Mouse (Mus musculus) ES-CJ7 (cell line): ENCODE data around the gene Serpina16.

Experiments
- DNase-seq: peaks from one replicate; pipeline ENCODE4 v3.0.0; 2011; ENCODE audit warnings: low read depth, low spot score

The Serpina16 gene

DNA sequence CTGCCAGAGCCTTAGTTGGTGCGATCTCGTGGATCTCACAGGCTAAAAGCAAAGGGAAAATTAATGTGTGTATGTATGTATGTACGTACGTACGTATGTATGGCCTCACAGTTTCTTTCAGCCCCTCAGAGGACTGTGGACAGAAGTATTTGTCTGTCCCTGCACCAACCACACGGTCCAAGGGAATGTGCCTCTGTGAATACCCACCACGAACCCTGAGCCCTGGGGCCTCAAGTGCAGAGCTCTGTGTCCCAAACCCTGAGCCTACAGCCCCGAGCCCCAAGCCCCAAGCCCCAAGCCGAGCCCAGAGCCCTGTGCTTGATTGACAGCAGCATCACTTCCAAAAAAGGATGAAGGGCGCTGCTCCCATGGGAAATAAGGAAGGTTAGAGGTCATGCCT is 17.9 kb downstream of the Serpina16 start:
- no peak for DNase-seq

GRCm38 (mm10) chr12:103656848-103657626 is 18.9 kb downstream of the Serpina16 start, which contains the start of gene Serpina6:
Gene Serpina6, minus strand, starts transcription at chr12:103657212.
- no peak for DNase-seq

- DNase-seq, result no peak
Measured at GRCm38 (mm10) chr12:103655123-103656044, 20.6 kb downstream of the Serpina16 start.

- DNase-seq, result no peak
Measured at GRCm38 (mm10) chr12:103653836-103654235, 22.1 kb downstream of the Serpina16 start.

GRCm38 (mm10) chr12:103646314-103646713 is 29.6 kb downstream of the Serpina16 start:
- no peak for DNase-seq

GRCm38 (mm10) chr12:103644601-103645000 is 31.3 kb downstream of the Serpina16 start:
- no peak for DNase-seq

- no peak for DNase-seq
Measured at GRCm38 (mm10) chr12:103643818-103644217, 32.1 kb downstream of the Serpina16 start.

GRCm38 (mm10) chr12:103643336-103643735 is 32.6 kb downstream of the Serpina16 start:
- peak; percentile 58 for DNase-seq

DNA sequence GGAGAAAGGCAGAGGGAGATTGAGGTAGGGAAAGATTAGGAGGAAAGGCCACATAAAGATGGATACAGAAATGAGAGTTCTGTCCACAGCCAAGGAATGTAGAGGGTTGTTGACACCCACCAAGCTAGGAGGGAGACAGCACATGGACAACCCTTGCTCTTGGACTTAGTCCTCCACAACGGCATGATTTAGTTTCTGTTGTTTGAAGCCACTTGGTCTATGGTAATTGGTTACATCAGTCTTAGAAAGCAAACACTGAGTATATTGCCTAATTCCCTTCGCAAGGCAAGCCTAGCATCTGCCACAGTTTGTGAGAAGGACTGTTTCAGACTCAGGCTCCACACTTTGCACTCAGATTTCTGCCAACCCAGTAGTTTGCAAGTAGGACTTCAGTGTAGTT is 40.1 kb downstream of the Serpina16 start:
- DNase-seq, result no peak

DNA sequence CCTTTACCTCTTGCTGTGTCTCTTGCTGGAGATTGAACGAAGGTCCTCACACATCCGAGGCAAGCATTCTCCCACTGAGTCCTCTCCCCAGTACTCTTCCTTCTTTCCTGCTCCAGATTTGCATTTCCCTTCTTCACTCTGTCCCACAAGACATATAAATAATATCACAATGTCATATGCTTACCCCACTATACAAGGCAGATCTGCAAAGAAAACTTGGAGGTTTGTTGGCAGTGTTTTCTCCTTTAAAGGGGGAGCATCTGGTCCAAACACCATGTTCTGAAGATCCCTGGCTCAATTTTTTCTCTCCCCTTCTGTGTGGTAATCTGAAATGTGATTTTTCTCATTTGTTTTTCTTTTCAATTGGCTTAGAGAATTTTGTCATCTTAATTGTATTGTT is 41.5 kb downstream of the Serpina16 start:
- no peak for DNase-seq

GRCm38 (mm10) chr12:103631203-103631612 is 44.7 kb downstream of the Serpina16 start, which contains the start of gene Serpina10:
Gene Serpina10, minus strand, starts transcription at chr12:103631444.
- DNase-seq, result no peak
